Mouse (Mus musculus): ENCODE results near the gene Mpv17l2.

DNA sequence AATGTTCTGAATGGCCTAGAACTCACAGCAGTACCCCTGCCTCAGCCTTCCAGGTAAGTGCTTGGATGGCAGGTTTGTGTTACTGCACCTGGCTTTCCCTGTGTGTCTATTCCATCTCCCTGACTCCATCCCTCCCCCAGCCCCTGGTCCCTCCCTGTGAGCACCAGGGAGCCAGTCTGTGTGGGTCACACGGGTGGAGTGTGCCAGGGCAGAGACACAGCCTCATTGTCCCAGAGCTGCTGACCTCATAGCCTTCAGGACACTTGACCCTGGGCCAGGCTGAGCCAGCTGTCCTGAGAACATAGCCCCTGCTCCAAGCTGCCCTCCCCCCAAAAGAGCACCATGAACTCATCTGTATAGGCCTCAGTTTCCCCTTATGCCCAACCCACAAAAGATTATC, 46.6 kb upstream of the Mpv17l2 start:
- TF ChIP-seq GATA1 (IDR thresholded peaks at IDR 0.05; ENCODE audit: borderline replicate concordance, low read length): no peak
- no peak for TF ChIP-seq FLI1 (IDR thresholded peaks at IDR 0.05; ENCODE audit: low read length)

Data from megakaryocyte, embryonic 14.5 days (primary cell).